11 mouse cellular contexts compared by ENCODE assay signal in genomic region chr15:85401926-85402325, GRCm38 (mm10).
A peak's percentile ranks its signal among the peaks of the same experiment; 100 is the strongest.
DNase-seq lines count a peak whose midpoint lies in the region; ATAC-seq lines count a peak whose summit lies in the region.
"Had no signal": no experiment of that assay in that cellular context is flagged by ENCODE, and none has a peak within 500 bp of the region (broad histone marks: within the 10 kb centered on the region; RNA-seq: fewer than 3 reads in every experiment).

No protein-coding gene starts in this region.

- H3K4me3 ChIP-seq in forebrain, embryonic 10.5 days = no peak overlapping the region
- H3K4me3 ChIP-seq in forebrain, embryonic 11.5 days (ENCODE audit: low read depth, low read length) = no peak overlapping the region
- no peak overlapping the region for H3K4me3 ChIP-seq in midbrain, embryonic 14.5 days (replicated peaks; ENCODE audit: low read depth, low read length)
- no peak overlapping the region for H3K4me3 ChIP-seq in midbrain, embryonic 15.5 days
- no peak overlapping the region for H3K4me3 ChIP-seq in hindbrain, embryonic 13.5 days
- H3K4me3 ChIP-seq in intestine, embryonic 16.5 days (ENCODE audit: low read length) = no peak overlapping the region

- WGBS in forebrain, embryonic 10.5 days = 85% methylated on average over 7 of the region's 7 CpGs
- 82% methylated on average over 7 of the region's 7 CpGs for WGBS in forebrain, embryonic 11.5 days
- WGBS in midbrain, embryonic 14.5 days = 56% methylated on average over 7 of the region's 7 CpGs
- WGBS in midbrain, embryonic 15.5 days = 62% methylated on average over 7 of the region's 7 CpGs
- WGBS in hindbrain, embryonic 13.5 days = 61% methylated on average over 7 of the region's 7 CpGs
- WGBS in intestine, embryonic 16.5 days = 79% methylated on average over 7 of the region's 7 CpGs

- ATAC-seq in forebrain, embryonic 11.5 days (replicated peaks; ENCODE audit: low FRiP score) = no peak
- ATAC-seq in midbrain, embryonic 14.5 days (ENCODE audit: low FRiP score, low TSS enrichment) = no peak
- ATAC-seq in midbrain, embryonic 15.5 days (replicated peaks) = no peak
- no peak for ATAC-seq in hindbrain, embryonic 13.5 days (ENCODE audit: low FRiP score)
- no peak for ATAC-seq in erythroid progenitor cell, adult 5-6 weeks (replicated peaks; ENCODE audit: low FRiP score, poor library complexity, severe bottlenecking)
- no peak for ATAC-seq in intestine, embryonic 16.5 days
- ATAC-seq: Patski had no signal

- H3K4me2 ChIP-seq in forebrain, embryonic 11.5 days (ENCODE audit: low read depth, low read length, severe bottlenecking) = no peak overlapping the region
- H3K4me2 ChIP-seq in midbrain, embryonic 14.5 days (ENCODE audit: low read length) = no peak overlapping the region
- no peak overlapping the region for H3K4me2 ChIP-seq in midbrain, embryonic 15.5 days
- no peak overlapping the region for H3K4me2 ChIP-seq in hindbrain, embryonic 13.5 days
- H3K4me2 ChIP-seq in intestine, embryonic 16.5 days (ENCODE audit: low read depth, low read length) = no peak overlapping the region

- DNase-seq in forebrain, embryonic 10.5 days (ENCODE audit: extremely low spot score, low spot score) = no peak
- DNase-seq in forebrain, embryonic 11.5 days (ENCODE audit: low spot score) = no peak
- DNase-seq in midbrain, embryonic 14.5 days = peak; percentile 19
- DNase-seq in thymus, postnatal 0 days (ENCODE audit: low spot score) = peak; percentile 21
- DNase-seq: kidney, postnatal 10 days; liver had no signal

- peaks cover 18% of the 10 kb centered on the region for H3K4me1 ChIP-seq in forebrain, embryonic 10.5 days
- no peaks in the 10 kb centered on the region for H3K4me1 ChIP-seq in forebrain, embryonic 11.5 days (replicated peaks; ENCODE audit: control insufficient read depth, insufficient read depth, low read length)
- H3K4me1 ChIP-seq in midbrain, embryonic 14.5 days (ENCODE audit: control insufficient read depth, insufficient read depth, low read length) = peaks cover 10% of the 10 kb centered on the region; the same call in 1 of the 2 replicates
- peaks cover 19% of the 10 kb centered on the region for H3K4me1 ChIP-seq in midbrain, embryonic 15.5 days
- peaks cover 33% of the 10 kb centered on the region for H3K4me1 ChIP-seq in hindbrain, embryonic 13.5 days (replicated peaks)
- H3K4me1 ChIP-seq in intestine, embryonic 16.5 days (ENCODE audit: control insufficient read depth, insufficient read depth, low read length) = no peaks in the 10 kb centered on the region

- H3K9me3 ChIP-seq in forebrain, embryonic 10.5 days = no peaks in the 10 kb centered on the region
- no peaks in the 10 kb centered on the region for H3K9me3 ChIP-seq in forebrain, embryonic 11.5 days (ENCODE audit: control insufficient read depth, low read length)
- H3K9me3 ChIP-seq in midbrain, embryonic 14.5 days (ENCODE audit: control insufficient read depth, low read length) = no peaks in the 10 kb centered on the region
- H3K9me3 ChIP-seq in midbrain, embryonic 15.5 days = no peaks in the 10 kb centered on the region
- H3K9me3 ChIP-seq in hindbrain, embryonic 13.5 days = no peaks in the 10 kb centered on the region
- no peaks in the 10 kb centered on the region for H3K9me3 ChIP-seq in intestine, embryonic 16.5 days (ENCODE audit: control insufficient read depth, low read length)

- peak overlapping the region; percentile 22; the same call in 1 of the 2 replicates for H3K27ac ChIP-seq in forebrain, embryonic 10.5 days
- H3K27ac ChIP-seq in forebrain, embryonic 11.5 days (ENCODE audit: low read depth, low read length) = no peak overlapping the region
- H3K27ac ChIP-seq in midbrain, embryonic 14.5 days (replicated peaks; ENCODE audit: low read depth, low read length) = no peak overlapping the region
- H3K27ac ChIP-seq in midbrain, embryonic 15.5 days = no peak overlapping the region
- H3K27ac ChIP-seq in hindbrain, embryonic 13.5 days = peak overlapping the region; percentile 90
- no peak overlapping the region for H3K27ac ChIP-seq in intestine, embryonic 16.5 days (ENCODE audit: low read length)

- no peak overlapping the region for H3K9ac ChIP-seq in forebrain, embryonic 11.5 days (ENCODE audit: low read length)
- H3K9ac ChIP-seq in midbrain, embryonic 14.5 days (replicated peaks; ENCODE audit: low read length) = no peak overlapping the region
- no peak overlapping the region for H3K9ac ChIP-seq in midbrain, embryonic 15.5 days
- no peak overlapping the region for H3K9ac ChIP-seq in hindbrain, embryonic 13.5 days
- H3K9ac ChIP-seq in intestine, embryonic 16.5 days (ENCODE audit: low read depth, low read length) = no peak overlapping the region

- no peaks in the 10 kb centered on the region for H3K27me3 ChIP-seq in forebrain, embryonic 10.5 days (ENCODE audit: poor library complexity, severe bottlenecking)
- H3K27me3 ChIP-seq in forebrain, embryonic 11.5 days (ENCODE audit: control insufficient read depth, insufficient read depth, low read length) = no peaks in the 10 kb centered on the region
- no peaks in the 10 kb centered on the region for H3K27me3 ChIP-seq in midbrain, embryonic 14.5 days (ENCODE audit: control insufficient read depth, insufficient read depth, low read length)
- no peaks in the 10 kb centered on the region for H3K27me3 ChIP-seq in midbrain, embryonic 15.5 days (replicated peaks)
- H3K27me3 ChIP-seq in hindbrain, embryonic 13.5 days = no peaks in the 10 kb centered on the region
- no peaks in the 10 kb centered on the region for H3K27me3 ChIP-seq in intestine, embryonic 16.5 days (replicated peaks; ENCODE audit: control insufficient read depth, insufficient read depth, low read length)
- H3K27me3 ChIP-seq: Patski had no signal

- H3K36me3 ChIP-seq in forebrain, embryonic 10.5 days (replicated peaks) = peaks cover 49% of the 10 kb centered on the region
- no peaks in the 10 kb centered on the region; the same call in 1 of the 2 replicates for H3K36me3 ChIP-seq in forebrain, embryonic 11.5 days (ENCODE audit: control insufficient read depth, insufficient read depth, low read length)
- peaks cover 8% of the 10 kb centered on the region; the same call in 1 of the 2 replicates for H3K36me3 ChIP-seq in midbrain, embryonic 14.5 days (ENCODE audit: control insufficient read depth, insufficient read depth, low read length)
- H3K36me3 ChIP-seq in midbrain, embryonic 15.5 days (replicated peaks) = peaks cover 7% of the 10 kb centered on the region; the same call in 1 of the 2 replicates
- peaks cover 12% of the 10 kb centered on the region for H3K36me3 ChIP-seq in hindbrain, embryonic 13.5 days
- no peaks in the 10 kb centered on the region for H3K36me3 ChIP-seq in intestine, embryonic 16.5 days (ENCODE audit: control insufficient read depth, insufficient read depth, low read length)

Comparison
In these comparisons a context has a peak if more than half of its experiments do, and no peak if none do; other contexts are left out.
1. H3K27ac ChIP-seq: peak in forebrain, embryonic 10.5 days (single experiment) and hindbrain, embryonic 13.5 days (single experiment); none in forebrain, embryonic 11.5 days (single experiment), midbrain, embryonic 14.5 days (single experiment), midbrain, embryonic 15.5 days (single experiment) and intestine, embryonic 16.5 days (single experiment).
2. DNase-seq: peak in midbrain, embryonic 14.5 days (single experiment) and thymus, postnatal 0 days (single experiment); none in forebrain, embryonic 10.5 days (single experiment) and forebrain, embryonic 11.5 days (single experiment).